Mouse (Mus musculus) urinary bladder, postnatal 10 days (tissue): ENCODE results near the gene Unc93a2.
"Not testable (repeated sequence)": the region's sequence is repeated elsewhere in the genome, so short reads cannot be mapped to it uniquely, and the experiment has no call there.

ENCODE experiments used
- DNase-seq: peaks from one replicate; pipeline ENCODE4 v3.0.0; 2022; ENCODE audit warnings: low spot score

The Unc93a2 gene

GRCm38 (mm10) chr17:7385364-7385763 lies at the start of gene Unc93a2:
Unc93a2 (minus strand) TSS chr17:7385464.
- DNase-seq = not testable (repeated sequence)

- not testable (repeated sequence) for DNase-seq
These were observed 48.9 kb upstream of the Unc93a2 start for GRCm38 (mm10) chr17:7434121-7434520.

GRCm38 (mm10) chr17:7430210-7430631 lies 45.0 kb upstream of the Unc93a2 start:
- DNase-seq = not testable (repeated sequence)

GRCm38 (mm10) chr17:7420191-7420973 lies 35.1 kb upstream of the Unc93a2 start:
- DNase-seq = not testable (repeated sequence)

GRCm38 (mm10) chr17:7414601-7415310 lies 29.5 kb upstream of the Unc93a2 start:
- DNase-seq = not testable (repeated sequence)

- not testable (repeated sequence) for DNase-seq
These were observed 28.1 kb upstream of the Unc93a2 start for GRCm38 (mm10) chr17:7413336-7413735.

- not testable (repeated sequence) for DNase-seq
These were observed 14.5 kb upstream of the Unc93a2 start for GRCm38 (mm10) chr17:7399770-7400169.

GRCm38 (mm10) chr17:7398198-7398847 lies 13.1 kb upstream of the Unc93a2 start:
- not testable (repeated sequence) for DNase-seq

GRCm38 (mm10) chr17:7397079-7397478 lies 11.8 kb upstream of the Unc93a2 start:
- DNase-seq = not testable (repeated sequence)

- not testable (repeated sequence) for DNase-seq
These were observed 11.0 kb upstream of the Unc93a2 start for GRCm38 (mm10) chr17:7396288-7396687.

- not testable (repeated sequence) for DNase-seq
These were observed 10.4 kb upstream of the Unc93a2 start for GRCm38 (mm10) chr17:7395671-7396070.

GRCm38 (mm10) chr17:7395116-7395515 lies 9.9 kb upstream of the Unc93a2 start:
- DNase-seq = not testable (repeated sequence)

- DNase-seq = not testable (repeated sequence)
These were observed 4.6 kb upstream of the Unc93a2 start for GRCm38 (mm10) chr17:7389898-7390297.

- DNase-seq = not testable (repeated sequence)
These were observed 3.7 kb upstream of the Unc93a2 start for GRCm38 (mm10) chr17:7388958-7389356.

- not testable (repeated sequence) for DNase-seq
These were observed 3.2 kb upstream of the Unc93a2 start for GRCm38 (mm10) chr17:7388341-7388957.

- DNase-seq = not testable (repeated sequence)
These were observed 752 bp upstream of the Unc93a2 start for GRCm38 (mm10) chr17:7386016-7386415.

- not testable (repeated sequence) for DNase-seq
These were observed 1.8 kb downstream of the Unc93a2 start for GRCm38 (mm10) chr17:7383167-7384143.

- DNase-seq = not testable (repeated sequence)
These were observed 2.6 kb downstream of the Unc93a2 start for GRCm38 (mm10) chr17:7382711-7383110.

- DNase-seq = not testable (repeated sequence)
These were observed 7.4 kb downstream of the Unc93a2 start for GRCm38 (mm10) chr17:7377907-7378306.

GRCm38 (mm10) chr17:7376951-7377700 lies 8.1 kb downstream of the Unc93a2 start:
- not testable (repeated sequence) for DNase-seq
